Mouse (Mus musculus): ENCODE measurements at regions not wholly inside any gene's neighbourhood (a gene's known extent, or its start where the extent isn't known, plus 50 kb on each side); places are given as distances from the start of the nearest gene placed in this dataset.
"Not testable (repeated sequence)": the region's sequence is repeated elsewhere in the genome, so short reads cannot be mapped to it uniquely, and the experiment has no call there.

DNA sequence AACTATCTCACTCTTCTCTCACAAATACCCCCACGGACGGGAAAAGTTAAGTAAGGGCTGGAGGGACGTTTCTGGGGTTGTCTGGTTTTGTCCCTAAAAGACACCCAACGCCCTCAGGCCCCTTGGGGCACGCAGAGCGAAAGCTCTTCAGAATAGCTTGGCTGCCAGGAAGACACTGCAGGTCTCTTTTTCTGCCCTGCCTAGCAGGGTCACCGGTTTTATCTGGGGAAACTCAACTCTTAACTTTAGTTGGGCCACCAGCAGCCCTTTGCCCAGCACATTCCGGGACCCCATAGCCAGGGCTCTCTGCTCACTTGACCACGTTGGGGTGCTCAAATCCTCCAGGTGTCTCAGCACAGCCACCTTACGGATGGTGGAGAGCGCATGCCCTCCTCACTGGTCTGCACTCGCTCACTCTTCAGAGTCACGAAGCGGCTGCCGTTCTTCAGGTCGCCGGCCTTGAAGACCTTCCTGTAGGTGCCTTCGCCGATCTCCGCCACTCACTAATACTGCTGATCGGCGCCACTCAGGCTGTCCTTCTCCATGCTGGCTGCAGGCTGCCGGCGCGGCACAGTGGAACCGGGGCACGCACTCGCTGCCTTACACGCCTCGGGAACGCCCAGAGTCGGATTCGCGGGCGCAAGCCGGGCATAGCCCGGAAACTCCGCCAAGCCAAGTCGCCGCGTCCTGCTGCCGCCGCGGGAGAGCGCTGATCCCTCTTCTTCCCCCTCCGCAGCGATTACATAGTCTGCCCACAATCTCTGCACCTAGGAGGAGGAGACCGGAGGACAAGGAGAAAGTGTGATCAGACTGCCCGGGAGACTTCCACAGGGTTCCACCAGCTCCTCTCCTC, 83.0 kb downstream of the Ulbp1 start:
- peak; percentile 30 for DNase-seq
- intact Hi-C loops (cut with DNase I; ENCODE audit: low total_unique reads), result no loop called here

DNA sequence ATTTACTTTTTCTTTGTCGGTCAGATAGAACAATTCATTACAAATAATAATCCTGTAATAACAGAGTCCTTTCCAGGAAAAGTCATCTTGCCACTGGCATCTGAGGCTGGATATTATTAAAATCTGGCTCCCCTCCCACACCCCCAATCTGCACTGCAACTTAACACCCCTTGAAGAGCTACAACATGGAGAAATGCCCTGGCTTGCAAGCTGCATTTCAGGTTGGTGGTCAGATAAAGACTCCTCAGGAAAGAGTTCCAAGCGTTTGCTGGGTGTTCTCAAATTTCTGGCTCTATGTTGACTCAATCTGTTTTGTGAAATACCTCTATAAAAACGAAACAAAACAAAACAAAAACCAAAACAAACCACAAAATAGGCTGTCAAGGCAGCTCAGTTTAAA, 114.6 kb downstream of the Ulbp1 start:
- DNase-seq; intact Hi-C loops (cut with DNase I; ENCODE audit: low total_unique reads): not testable (repeated sequence)

DNA sequence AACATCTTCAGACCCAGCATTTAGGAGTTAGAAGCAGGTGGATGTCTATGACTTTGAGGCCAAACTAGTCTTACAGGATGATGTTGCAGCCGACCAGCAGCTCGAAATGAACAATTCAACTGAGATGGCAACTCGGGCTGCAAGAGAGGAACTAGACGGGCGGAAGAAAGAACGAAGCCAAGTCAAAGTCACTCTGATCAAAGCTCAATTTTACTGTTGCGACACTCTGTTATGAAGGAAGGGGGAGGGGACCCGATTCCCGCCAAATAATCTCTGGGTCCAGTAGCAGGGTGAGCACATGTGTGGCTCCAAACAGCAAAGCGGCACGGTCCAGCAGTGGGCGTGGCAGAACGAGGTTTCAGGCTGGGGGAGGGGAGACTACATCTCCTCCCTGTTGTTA, 129.1 kb downstream of the Ulbp1 start:
- intact Hi-C loops (cut with DNase I; ENCODE audit: low total_unique reads); DNase-seq: not testable (repeated sequence)

DNA sequence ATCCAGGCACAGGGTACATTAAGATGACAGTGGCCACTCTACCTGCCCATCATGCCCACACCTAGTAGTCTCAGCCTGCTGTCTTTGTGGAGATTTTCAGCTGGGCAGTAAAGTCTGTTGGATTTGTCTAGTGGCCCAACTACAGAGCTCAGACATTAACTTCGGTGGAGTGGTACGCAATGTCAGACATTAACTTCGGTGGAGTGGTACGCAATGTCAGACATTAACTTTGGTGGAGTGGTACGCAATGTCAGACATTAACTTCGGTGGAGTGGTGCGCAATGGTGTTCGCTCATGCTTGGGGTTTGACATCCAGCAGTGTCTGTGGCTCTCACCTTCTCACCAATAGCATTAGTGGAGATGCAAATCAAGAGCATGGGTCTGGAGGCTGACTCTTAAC, 129.7 kb downstream of the Ulbp1 start:
- DNase-seq; intact Hi-C loops (cut with DNase I; ENCODE audit: low total_unique reads): not testable (repeated sequence)

DNA sequence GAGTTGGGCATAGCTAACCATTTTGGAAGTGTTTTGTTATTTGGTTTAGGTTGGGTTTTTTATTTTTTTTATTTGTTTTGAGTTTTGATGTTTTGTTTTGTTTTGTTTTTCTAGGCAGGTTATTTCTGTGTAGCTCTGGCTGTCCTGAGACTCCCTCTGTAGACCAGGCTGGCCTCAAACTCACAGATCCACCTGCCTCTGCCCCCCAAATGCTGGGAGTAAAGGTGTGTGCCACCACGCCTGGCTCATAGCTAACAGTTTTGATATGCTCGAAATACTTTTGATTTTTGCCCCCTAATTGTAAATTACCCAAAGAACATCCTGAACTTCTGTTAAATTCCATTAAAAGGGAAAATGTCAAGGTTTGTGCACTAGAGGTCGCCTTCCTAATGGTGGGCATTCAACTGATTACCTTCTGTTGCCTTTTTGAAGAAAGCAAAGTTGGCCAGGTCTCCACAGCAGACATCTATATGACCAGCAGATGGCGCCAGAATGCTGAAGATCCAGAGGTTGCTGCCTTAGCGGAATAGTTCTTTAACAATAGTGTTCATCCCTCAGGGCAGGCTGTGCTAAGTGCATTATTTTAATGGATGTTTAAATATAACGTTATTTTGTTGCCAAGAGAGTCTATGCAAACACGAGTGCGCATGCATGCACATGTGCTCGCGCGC, 121.2 kb upstream of the Cnksr3 start:
- peak; percentile 53 for DNase-seq
- intact Hi-C loops (cut with DNase I; ENCODE audit: low total_unique reads), result no loop called here

DNA sequence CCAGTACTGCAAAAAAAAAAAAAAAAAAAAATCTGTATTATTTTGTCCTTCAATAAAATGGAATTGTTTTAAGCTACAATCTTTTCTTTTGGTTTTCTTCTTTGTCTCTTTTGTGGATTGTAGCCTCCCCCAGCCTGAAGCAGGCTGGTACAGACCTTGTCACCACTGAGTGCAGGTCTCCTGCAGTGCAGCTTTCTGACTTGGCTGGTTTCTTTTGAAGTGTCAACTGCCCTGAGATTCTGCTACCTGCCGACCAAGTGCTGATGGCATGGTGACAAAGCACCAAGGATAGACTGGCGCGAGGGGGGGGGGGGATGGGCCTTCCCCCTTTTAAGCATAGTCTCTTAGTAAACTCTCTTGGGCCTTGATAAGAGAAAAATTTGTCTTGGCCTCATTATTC, 116.2 kb upstream of the Cnksr3 start:
- no peak for DNase-seq
- intact Hi-C loops (cut with DNase I; ENCODE audit: low total_unique reads), result no loop called here

DNA sequence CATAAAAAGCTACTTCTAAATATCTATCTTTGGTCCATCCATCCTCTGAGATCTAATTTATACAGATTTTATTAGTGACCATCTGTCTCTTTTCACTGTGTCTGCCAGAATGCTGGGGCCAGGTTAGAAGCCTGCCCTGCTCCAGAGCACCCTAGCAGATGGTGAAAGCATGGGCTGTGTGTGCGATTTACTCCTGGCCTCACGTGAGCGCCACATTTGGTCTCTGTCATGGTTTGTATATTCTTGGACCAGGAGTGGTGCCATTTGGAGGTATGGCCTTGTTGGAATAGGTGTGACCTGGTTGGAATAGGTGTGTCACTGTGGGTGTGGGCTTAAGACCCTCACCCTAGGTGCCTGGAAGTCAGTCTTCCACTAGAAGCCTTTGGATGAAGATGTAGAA, 115.0 kb upstream of the Cnksr3 start:
- intact Hi-C loops (cut with DNase I; ENCODE audit: low total_unique reads); DNase-seq: not testable (repeated sequence)

DNA sequence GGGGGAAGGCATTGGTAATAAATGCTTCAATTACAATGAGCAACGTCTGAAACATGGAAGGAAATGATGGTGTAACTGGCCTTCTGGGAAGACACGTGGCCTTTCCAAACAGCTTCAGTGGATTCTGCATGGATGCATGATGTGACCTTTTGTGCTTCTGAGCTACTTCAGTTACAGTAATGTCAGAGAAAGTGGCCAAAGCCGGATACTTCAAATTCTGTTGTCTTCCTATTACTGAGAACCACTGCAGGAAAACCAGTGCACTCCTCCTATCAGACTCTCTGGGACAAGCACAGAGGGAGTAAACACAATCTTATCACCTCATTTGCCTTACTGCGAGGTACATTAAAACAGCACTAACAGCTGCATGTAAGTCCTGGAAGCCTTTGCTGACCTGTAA, 113.0 kb upstream of the Cnksr3 start:
- intact Hi-C loops (cut with DNase I; ENCODE audit: low total_unique reads), result no loop called here
- DNase-seq, result no peak

DNA sequence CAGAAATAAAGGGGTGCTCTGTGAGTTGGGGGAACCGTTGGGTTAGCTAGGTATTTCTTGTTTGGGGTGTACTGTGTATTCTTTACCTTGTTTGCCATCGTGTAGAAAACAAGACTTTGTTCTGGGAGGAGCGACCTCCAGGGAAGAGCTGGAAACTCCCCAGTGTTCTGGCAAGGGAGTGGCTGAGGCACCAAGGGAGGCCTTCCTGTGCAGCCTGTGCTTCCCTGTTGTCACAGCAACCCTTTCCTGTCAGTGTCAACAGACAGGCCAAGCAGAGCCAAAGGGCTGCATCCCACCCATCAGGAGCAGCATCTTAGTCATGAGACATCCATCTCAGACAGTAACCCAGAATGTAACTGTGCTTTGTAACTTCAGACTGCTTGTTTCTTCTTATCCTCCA, 111.2 kb upstream of the Cnksr3 start:
- no peak for DNase-seq
- intact Hi-C loops (cut with DNase I; ENCODE audit: low total_unique reads), result no loop called here

DNA sequence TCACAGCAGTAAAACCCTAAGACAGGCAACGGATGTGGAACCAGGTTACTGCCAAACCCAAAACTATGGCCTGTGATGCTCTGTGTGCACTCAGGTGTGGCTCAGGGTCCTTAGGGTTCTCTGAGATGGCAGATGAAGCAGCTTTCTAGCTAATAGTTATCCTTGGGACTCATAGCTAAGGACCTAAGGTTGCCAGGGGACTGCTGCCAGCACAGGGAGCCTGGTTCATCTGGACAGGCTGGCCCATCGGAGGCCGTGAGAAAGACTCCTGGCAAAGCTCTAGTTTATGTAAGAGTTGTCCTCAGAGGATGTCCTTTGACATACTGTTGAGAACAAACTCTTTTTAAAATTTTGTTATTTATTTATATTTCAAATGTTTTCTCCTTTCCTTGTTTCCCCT, 97.9 kb upstream of the Cnksr3 start:
- DNase-seq, result no peak
- intact Hi-C loops (cut with DNase I; ENCODE audit: low total_unique reads), result no loop called here

DNA sequence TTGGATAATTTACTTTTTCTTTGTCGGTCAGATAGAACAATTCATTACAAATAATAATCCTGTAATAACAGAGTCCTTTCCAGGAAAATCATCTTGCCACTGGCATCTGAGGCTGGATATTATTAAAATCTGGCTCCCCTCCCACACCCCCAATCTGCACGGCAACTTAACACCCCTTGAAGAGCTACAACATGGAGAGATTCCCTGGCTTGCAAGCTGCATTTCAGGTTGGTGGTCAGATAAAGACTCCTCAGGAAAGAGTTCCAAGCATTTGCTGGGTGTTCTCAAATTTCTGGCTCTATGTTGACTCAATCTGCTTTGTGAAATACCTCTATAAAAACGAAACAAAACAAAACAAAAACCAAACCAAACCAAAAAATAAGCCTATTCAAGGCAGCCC, 93.8 kb upstream of the Cnksr3 start:
- DNase-seq, result not testable (repeated sequence)

DNA sequence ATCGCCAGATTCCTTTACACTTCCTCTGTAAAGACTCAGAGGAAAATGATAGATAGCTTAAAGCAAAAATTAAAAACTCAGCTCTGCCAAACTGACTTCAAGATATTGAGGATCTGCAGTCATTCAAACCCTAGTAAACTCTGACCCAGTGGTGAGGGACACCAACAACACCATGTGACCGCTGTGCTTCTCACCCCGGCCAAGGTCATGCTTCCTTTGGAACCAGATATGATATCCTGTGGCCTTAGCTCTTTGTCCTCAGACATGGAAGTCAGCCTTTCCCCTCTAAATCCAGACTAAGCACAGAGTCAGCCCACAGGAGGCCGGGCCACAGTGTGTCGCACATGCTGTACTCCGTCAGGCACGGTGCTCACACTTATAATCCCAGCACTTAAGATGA, 86.3 kb upstream of the Cnksr3 start:
- intact Hi-C loops (cut with DNase I; ENCODE audit: low total_unique reads), result no loop called here
- no peak for DNase-seq

More for the DNA sequence above, 93.8 kb upstream of the Cnksr3 start:
- intact Hi-C loops (cut with DNase I; ENCODE audit: low total_unique reads), result not testable (repeated sequence)

DNA sequence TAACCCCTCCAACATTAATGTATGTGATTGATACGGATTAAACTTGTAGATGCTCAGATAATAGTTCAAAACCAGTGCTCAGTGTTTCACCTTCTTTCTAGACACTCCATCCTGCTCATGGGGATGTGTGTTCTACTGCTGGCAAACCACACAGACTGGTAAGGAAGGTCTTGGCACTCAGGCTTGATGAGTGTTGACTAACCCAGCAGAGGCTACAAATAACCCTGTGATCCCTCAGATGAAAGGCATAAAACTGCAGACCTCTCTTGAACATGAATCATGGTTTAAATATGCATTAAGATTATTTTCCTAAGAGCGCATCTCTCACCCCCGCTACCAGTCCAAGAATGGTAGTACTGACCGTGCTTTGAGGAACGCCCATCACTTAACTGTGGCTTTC, 83.9 kb upstream of the Cnksr3 start:
- intact Hi-C loops (cut with DNase I; ENCODE audit: low total_unique reads), result no loop called here
- DNase-seq, result no peak

DNA sequence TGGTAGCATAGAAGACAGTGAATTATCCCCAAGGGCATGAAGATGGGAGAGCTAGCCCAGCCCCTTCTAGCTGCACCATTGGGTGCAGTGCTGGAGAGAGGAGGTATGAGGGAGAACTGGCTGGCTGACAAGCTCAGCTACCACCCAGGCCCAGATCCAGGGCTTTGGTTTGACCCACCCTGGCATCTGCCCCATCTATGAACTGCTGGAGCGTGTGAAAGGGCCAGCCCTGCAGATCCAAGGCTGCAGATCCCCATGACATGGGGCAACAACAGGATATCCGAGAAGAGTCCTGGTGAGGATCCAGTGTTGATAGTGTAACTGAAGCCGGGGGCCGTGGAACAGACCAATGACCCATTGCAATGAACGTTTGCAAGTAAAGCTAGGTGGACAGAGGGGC, 81.2 kb upstream of the Cnksr3 start:
- no peak for DNase-seq
- intact Hi-C loops (cut with DNase I; ENCODE audit: low total_unique reads), result no loop called here

DNA sequence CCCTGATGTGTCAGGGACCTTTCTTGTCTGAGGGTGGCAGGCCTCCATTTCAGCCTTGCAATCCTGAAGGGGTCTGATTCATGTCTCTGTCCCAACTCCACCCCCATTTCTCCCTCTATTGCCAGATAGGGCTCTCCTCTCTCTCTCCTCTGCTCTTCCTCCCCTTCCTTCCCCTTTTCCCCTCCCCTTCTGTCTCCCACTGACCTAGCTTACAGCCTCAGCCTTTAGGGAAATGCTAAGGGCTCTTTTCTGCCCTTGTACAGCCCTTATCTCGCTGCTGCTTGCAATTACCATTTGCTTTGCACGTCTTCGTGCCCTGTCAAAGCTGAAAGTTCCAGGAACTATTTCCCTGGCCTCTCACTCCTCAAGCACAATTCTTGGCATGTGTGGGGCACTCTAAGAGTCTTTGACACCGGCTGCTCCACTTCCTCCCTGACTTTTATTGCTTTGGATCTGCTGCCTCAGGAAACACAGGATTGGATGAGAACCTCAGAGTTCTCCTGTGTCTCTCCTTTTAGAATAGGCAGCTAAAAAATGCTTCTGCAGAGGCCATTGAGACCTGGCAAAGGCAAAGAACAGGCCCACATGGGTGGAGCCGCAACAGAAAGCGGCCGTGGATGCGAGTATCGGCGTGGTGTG, 77.9 kb upstream of the Cnksr3 start:
- DNase-seq, result peak; percentile 14
- intact Hi-C loops (cut with DNase I; ENCODE audit: low total_unique reads), result no loop called here

DNA sequence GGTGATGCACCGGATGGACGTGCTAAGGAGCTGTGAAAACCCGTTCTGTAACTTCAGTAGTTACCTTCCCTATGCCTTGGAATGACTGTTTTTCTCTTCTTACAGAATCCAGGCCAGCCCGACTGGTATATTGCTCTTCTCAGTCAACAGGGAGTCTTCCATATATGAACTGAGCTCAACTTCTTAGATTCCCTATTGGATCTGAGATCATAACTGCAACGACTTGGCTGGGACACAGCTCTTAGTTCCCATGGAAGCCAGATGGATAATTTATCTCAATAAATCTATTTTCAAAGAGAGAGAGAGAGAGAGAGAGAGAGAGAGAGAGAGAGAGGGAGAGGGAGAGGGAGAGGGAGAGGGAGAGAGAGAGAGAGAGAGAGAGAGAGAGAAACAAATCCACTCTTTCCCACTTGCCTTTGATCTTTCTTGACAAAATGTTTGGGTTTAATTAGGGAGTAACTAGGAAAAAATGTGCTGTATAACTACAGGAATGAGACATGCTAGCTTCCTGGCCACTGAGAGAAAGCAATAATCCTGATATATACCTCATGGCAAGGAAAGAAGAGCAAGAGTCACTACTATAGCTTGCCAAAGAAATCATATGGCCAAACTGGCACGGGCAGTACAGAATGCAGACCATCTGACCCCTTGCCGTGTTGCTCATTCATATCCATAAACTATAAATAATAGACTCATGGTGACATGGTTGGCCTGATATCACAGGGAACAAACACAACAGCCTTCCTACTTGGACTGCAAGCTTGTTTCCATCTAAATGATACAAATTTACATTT, 73.3 kb upstream of the Cnksr3 start:
- intact Hi-C loops (cut with DNase I; ENCODE audit: low total_unique reads), result no loop called here
- no peak for DNase-seq

DNA sequence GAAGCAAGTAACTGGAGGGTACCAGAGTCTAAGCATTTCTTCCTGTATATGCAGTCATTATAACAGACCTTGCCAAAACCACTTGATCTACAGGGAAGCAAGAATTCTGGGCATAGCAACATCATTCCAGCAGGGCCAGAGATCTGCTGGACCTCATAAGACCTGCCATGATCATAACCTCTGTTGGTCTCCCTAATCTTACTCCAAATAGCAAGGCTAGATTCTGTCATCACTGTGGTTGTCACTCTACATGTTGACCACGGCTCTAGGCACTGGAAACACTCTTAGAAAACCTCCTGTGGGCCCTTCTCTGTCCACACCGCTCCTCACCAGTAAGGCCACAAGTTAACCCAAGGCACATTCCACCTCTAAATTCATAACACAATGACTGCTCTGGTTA, 68.4 kb upstream of the Cnksr3 start:
- no peak for DNase-seq
- intact Hi-C loops (cut with DNase I; ENCODE audit: low total_unique reads), result no loop called here

DNA sequence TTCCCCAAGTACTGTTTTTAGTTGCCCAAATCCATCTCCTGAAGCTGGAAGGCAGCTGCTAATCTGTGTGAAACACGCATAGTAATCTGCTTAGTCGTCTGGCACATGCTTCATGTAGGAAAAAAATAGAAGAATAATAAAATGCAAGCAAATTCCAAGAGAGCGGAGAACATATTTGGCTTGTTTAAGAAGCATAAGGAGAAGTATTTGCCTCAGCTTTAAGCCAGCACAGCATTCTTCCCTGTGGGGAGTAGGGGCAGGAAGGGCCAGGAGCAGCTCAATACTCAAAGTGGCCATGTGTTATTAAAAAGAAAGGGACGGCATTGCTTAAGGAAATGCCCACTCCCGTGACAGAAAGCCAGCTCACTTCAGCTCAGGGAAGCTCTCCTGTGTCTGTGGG, 66.8 kb upstream of the Cnksr3 start:
- intact Hi-C loops (cut with DNase I; ENCODE audit: low total_unique reads), result no loop called here
- DNase-seq, result no peak

DNA sequence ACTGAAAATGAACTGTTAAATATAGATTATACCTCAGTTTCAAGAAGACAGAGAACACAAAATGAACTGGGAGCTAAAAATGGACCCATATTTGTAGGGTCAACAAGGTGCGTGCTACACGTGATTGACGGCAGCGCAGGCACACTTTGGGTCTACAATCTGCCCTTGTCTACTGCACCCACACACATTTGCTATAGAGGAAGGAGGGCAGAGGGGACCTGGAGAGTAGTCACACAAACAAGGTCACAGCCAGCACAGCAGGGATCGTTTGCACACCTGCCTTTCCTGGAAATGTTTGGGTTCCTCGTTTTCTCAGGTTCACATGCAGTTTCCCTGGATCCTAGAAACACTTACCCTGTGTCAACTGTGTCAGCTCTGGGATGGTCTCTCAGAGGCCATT, 63.3 kb upstream of the Cnksr3 start:
- DNase-seq, result no peak
- intact Hi-C loops (cut with DNase I; ENCODE audit: low total_unique reads), result no loop called here

DNA sequence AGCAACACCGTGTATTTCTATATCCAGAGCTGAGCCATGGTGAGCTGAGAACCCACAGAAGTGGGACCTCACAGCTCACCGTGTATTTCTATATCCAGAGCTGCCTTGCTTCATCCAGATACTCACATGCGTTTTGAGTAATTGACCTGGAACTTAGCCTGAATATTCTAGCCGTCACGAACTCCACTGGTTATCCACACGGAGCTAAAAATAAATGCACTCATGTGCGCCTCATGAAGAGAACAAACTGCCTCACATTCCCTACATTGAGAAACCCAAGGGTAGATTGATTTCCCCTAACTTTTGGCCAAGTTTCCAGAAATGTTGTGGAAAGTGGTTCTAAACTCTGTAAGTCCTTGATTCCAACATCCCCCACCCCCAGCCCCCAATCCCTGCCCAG, 62.4 kb upstream of the Cnksr3 start:
- intact Hi-C loops (cut with DNase I; ENCODE audit: low total_unique reads), result no loop called here
- no peak for DNase-seq

All from gastrocnemius, postnatal 14 days (tissue).